Mouse (Mus musculus) neural tube, embryonic 12.5 days (tissue): ENCODE results near the gene Gm14124. TPM values are rescaled to one million over a fixed set of nuclear protein-coding genes. Genes with fewer than 3 reads are reported as not detected.
"Not testable (repeated sequence)": the region's sequence is repeated elsewhere in the genome, so short reads cannot be mapped to it uniquely, and the experiment has no call there.

ENCODE experiments used
- ATAC-seq: fragments of 200-750 bp; cut with Nextera tagmentation; 2 replicates; pipeline ENCODE4 v1.8.0; 2017; ENCODE audit warnings: low read depth, mild to moderate bottlenecking, moderate TSS enrichment, moderate library complexity; ENCODE audit not compliant: low FRiP score
- H3K27ac ChIP-seq: fragments of 300-500 bp; sonication (generic); 2 replicates; pipeline ENCODE4 v1.5.1; 2016
- H3K27me3 ChIP-seq: fragments of 300-500 bp; sonication (generic); replicated peaks from 2 replicates; pipeline ENCODE4 v1.6.1; 2016; ENCODE audit warnings: mild to moderate bottlenecking
- H3K36me3 ChIP-seq: fragments of 300-500 bp; sonication (generic); 2 replicates; pipeline ENCODE4 v1.6.1; 2016; ENCODE audit warnings: mild to moderate bottlenecking
- H3K4me1 ChIP-seq: fragments of 300-500 bp; sonication (generic); 2 replicates; pipeline ENCODE4 v1.6.1; 2016
- H3K4me2 ChIP-seq: fragments of 300-500 bp; sonication (generic); replicated peaks from 2 replicates; pipeline ENCODE4 v1.6.1; 2016; ENCODE audit warnings: mild to moderate bottlenecking
- H3K4me3 ChIP-seq: fragments of 300-500 bp; sonication (generic); 2 replicates; pipeline ENCODE4 v1.5.1; 2016
- H3K9ac ChIP-seq: fragments of 300-500 bp; sonication (generic); 2 replicates; pipeline ENCODE4 v1.6.1; 2016; ENCODE audit warnings: mild to moderate bottlenecking
- H3K9me3 ChIP-seq: fragments of 300-500 bp; sonication (generic); 2 replicates; pipeline ENCODE4 v1.6.1; 2016; ENCODE audit warnings: mild to moderate bottlenecking
- WGBS: fragments of 180-500 bp; shearing (Covaris S2); methylation state at CpG from one replicate; pipeline ENCODE4 v1.1.7; 2016; 5-methylcytosine and 5-hydroxymethylcytosine counted together
- polyA plus RNA-seq: library from polyadenylated mRNA; unstranded; fragments of >200 nt; fragmentation: Nextera tagmentation; extraction: Ambion mirVana; gene quantifications from 2 replicates; pipeline ENCODE4 v1.2.1, GENCODE M21; 2016

Gene Gm14124
- polyA plus RNA-seq = not detected in 2 replicates

GRCm38 (mm10) chr2:150257291-150257690 is at the start of gene Gm14124:
Gm14124 (plus strand) TSS chr2:150257517.
- not testable (repeated sequence) for H3K36me3 ChIP-seq, H3K27ac ChIP-seq, H3K4me3 ChIP-seq, ATAC-seq, H3K4me2 ChIP-seq, H3K9me3 ChIP-seq, H3K9ac ChIP-seq, H3K27me3 ChIP-seq, H3K4me1 ChIP-seq
- 79% methylated on average over 4 of the region's 4 CpGs for WGBS

- not testable (repeated sequence) for H3K9me3 ChIP-seq, H3K36me3 ChIP-seq, H3K27me3 ChIP-seq, H3K27ac ChIP-seq, H3K4me1 ChIP-seq
- peak; percentile 100 for ATAC-seq
- Histone ChIP-seq H3K4me2 (peak within 1 kb of the TSS; percentile 54), H3K9ac (peak within 1 kb of the TSS; percentile 38; the same call in 1 of the 2 replicates), H3K4me3 (peak within 1 kb of the TSS; percentile 42)
- 2% methylated on average over 15 of the region's 15 CpGs for WGBS
Observed at GRCm38 (mm10) chr2:150217600-150218362, 39.5 kb upstream of the Gm14124 start, which contains the start of gene Zfp937. Zfp937 (plus strand) TSS chr2:150218073.

- H3K4me1 ChIP-seq, H3K27me3 ChIP-seq, H3K9me3 ChIP-seq, H3K36me3 ChIP-seq, H3K27ac ChIP-seq: not testable (repeated sequence)
- peak overlapping the region; percentile 38; the same call in 1 of the 2 replicates for H3K9ac ChIP-seq
- WGBS = 18% methylated on average over 4 of the region's 4 CpGs
- ATAC-seq = peak; percentile 21
- H3K4me2 ChIP-seq = peak overlapping the region; percentile 54
- peak overlapping the region; percentile 42 for H3K4me3 ChIP-seq
Observed at GRCm38 (mm10) chr2:150218363-150218725, 39.0 kb upstream of the Gm14124 start.

- H3K9me3 ChIP-seq, H3K4me3 ChIP-seq, ATAC-seq, H3K36me3 ChIP-seq, H3K27ac ChIP-seq, H3K4me1 ChIP-seq, H3K27me3 ChIP-seq, H3K4me2 ChIP-seq, H3K9ac ChIP-seq: not testable (repeated sequence)
Observed at GRCm38 (mm10) chr2:150223263-150223662, 34.1 kb upstream of the Gm14124 start.

GRCm38 (mm10) chr2:150243211-150243610 is 14.1 kb upstream of the Gm14124 start:
- ATAC-seq = no peak
- Histone ChIP-seq H3K4me3 (no peak overlapping the region), H3K9me3 (peaks cover 21% of the 10 kb centered on the region), H3K36me3 (peaks cover 23% of the 10 kb centered on the region), H3K4me1 (no peaks in the 10 kb centered on the region), H3K27me3 (no peaks in the 10 kb centered on the region), H3K27ac (no peak overlapping the region), H3K4me2 (no peak overlapping the region), H3K9ac (no peak overlapping the region)
- WGBS = 94% methylated on average over 2 of the region's 2 CpGs

GRCm38 (mm10) chr2:150255491-150255890 is 1.8 kb upstream of the Gm14124 start, which contains the start of gene Gm21994:
Gm21994 (minus strand) TSS chr2:150255591.
- not testable (repeated sequence) for ATAC-seq, H3K9ac ChIP-seq, H3K27ac ChIP-seq, H3K9me3 ChIP-seq, H3K36me3 ChIP-seq, H3K4me2 ChIP-seq, H3K27me3 ChIP-seq, H3K4me3 ChIP-seq, H3K4me1 ChIP-seq
- whole genome bisulfite sequencing = 70% methylated on average over 2 of the region's 2 CpGs

- 79% methylated on average over 2 of the region's 2 CpGs for WGBS
- H3K4me1 ChIP-seq, ATAC-seq, H3K36me3 ChIP-seq, H3K4me2 ChIP-seq, H3K4me3 ChIP-seq, H3K9ac ChIP-seq, H3K27ac ChIP-seq, H3K27me3 ChIP-seq, H3K9me3 ChIP-seq: not testable (repeated sequence)
Observed at GRCm38 (mm10) chr2:150256861-150257260, 456 bp upstream of the Gm14124 start.

- H3K4me2 ChIP-seq = no peak overlapping the region
- no peaks in the 10 kb centered on the region for H3K36me3 ChIP-seq
- H3K27me3 ChIP-seq = no peaks in the 10 kb centered on the region
- no peak overlapping the region for H3K9ac ChIP-seq
- no peak overlapping the region for H3K4me3 ChIP-seq
- no peak for ATAC-seq
- WGBS = 89% methylated on average over 6 of the region's 6 CpGs
- H3K27ac ChIP-seq = no peak overlapping the region
- H3K9me3 ChIP-seq = no peaks in the 10 kb centered on the region
- no peaks in the 10 kb centered on the region for H3K4me1 ChIP-seq
Observed at GRCm38 (mm10) chr2:150293669-150294068, 36.4 kb downstream of the Gm14124 start.

- H3K9me3 ChIP-seq = no peaks in the 10 kb centered on the region
- H3K4me3 ChIP-seq = no peak overlapping the region
- H3K4me1 ChIP-seq = no peaks in the 10 kb centered on the region
- H3K27ac ChIP-seq = no peak overlapping the region
- no peak overlapping the region for H3K9ac ChIP-seq
- no peak overlapping the region for H3K4me2 ChIP-seq
- no peak for ATAC-seq
- no peaks in the 10 kb centered on the region for H3K36me3 ChIP-seq
- 66% methylated on average over 1 of the region's 1 CpGs for WGBS
- no peaks in the 10 kb centered on the region for H3K27me3 ChIP-seq
Observed at GRCm38 (mm10) chr2:150299096-150299495, 41.8 kb downstream of the Gm14124 start.

GRCm38 (mm10) chr2:150307183-150307773 is 50.0 kb downstream of the Gm14124 start:
- Histone ChIP-seq H3K9me3 (no peaks in the 10 kb centered on the region), H3K36me3 (no peaks in the 10 kb centered on the region), H3K4me3 (no peak overlapping the region), H3K9ac (no peak overlapping the region), H3K27me3 (no peaks in the 10 kb centered on the region), H3K4me2 (no peak overlapping the region), H3K27ac (no peak overlapping the region), H3K4me1 (peaks cover 2% of the 10 kb centered on the region; the same call in 1 of the 2 replicates)
- 88% methylated on average over 10 of the region's 10 CpGs for WGBS
- no peak for ATAC-seq

- H3K36me3 ChIP-seq, H3K4me1 ChIP-seq, H3K27ac ChIP-seq, H3K27me3 ChIP-seq, H3K9me3 ChIP-seq: not testable (repeated sequence)
- 13% methylated on average over 19 of the region's 19 CpGs for WGBS
- ATAC-seq = peak; percentile 99
- peak overlapping the region; percentile 59 for H3K4me2 ChIP-seq
- peak overlapping the region; percentile 54; the same call in 1 of the 2 replicates for H3K9ac ChIP-seq
- peak overlapping the region; percentile 47 for H3K4me3 ChIP-seq
Observed at GRCm38 (mm10) chr2:150310952-150311884, 53.9 kb downstream of the Gm14124 start.

GRCm38 (mm10) chr2:150316140-150316539 is 58.8 kb downstream of the Gm14124 start:
- H3K4me2 ChIP-seq = no peak overlapping the region
- H3K27ac ChIP-seq = no peak overlapping the region
- no peak for ATAC-seq
- H3K27me3 ChIP-seq = no peaks in the 10 kb centered on the region
- peaks cover 31% of the 10 kb centered on the region for H3K9me3 ChIP-seq
- no peak overlapping the region for H3K4me3 ChIP-seq
- no peaks in the 10 kb centered on the region for H3K4me1 ChIP-seq
- peaks cover 31% of the 10 kb centered on the region for H3K36me3 ChIP-seq
- no peak overlapping the region for H3K9ac ChIP-seq
